Mouse (Mus musculus): ENCODE results near the gene Gm18596. TPM values are rescaled to one million over a fixed set of nuclear protein-coding genes. Genes with fewer than 3 reads are reported as not detected.
"Not testable (repeated sequence)": the region's sequence is repeated elsewhere in the genome, so short reads cannot be mapped to it uniquely, and the experiment has no call there.

The Gm18596 gene
- polyA plus RNA-seq, 1 experiment: not detected

- Histone ChIP-seq H3K36me3 (ENCODE audit: control insufficient read depth, insufficient read depth) (no peaks in the 10 kb centered on the region), H3K27me3 (ENCODE audit: control insufficient read depth, insufficient read depth, insufficient read length) (no peaks in the 10 kb centered on the region), H3ac (ENCODE audit: control insufficient read depth, insufficient read length) (no peak within 1 kb of the TSS), H3K4me3 (no peak within 1 kb of the TSS), H3K4me2 (ENCODE audit: low read depth) (no peak within 1 kb of the TSS), H3K79me2 (ENCODE audit: control insufficient read depth, insufficient read depth) (no peaks in the 10 kb centered on the region)
- TF ChIP-seq MYOG (IDR thresholded peaks at IDR 0.05; ENCODE audit: control insufficient read depth in 1 of 3, insufficient read depth in 1 of 3, insufficient read length in 2 of 3, low read depth in 2 of 3) (no peak), CEBPB (IDR thresholded peaks at IDR 0.05; ENCODE audit: insufficient read depth, poor library complexity, severe bottlenecking) (no peak), TCF12 (IDR thresholded peaks at IDR 0.05; ENCODE audit: insufficient read depth, poor library complexity, severe bottlenecking) (no peak), USF1 (IDR thresholded peaks at IDR 0.05; ENCODE audit: low read depth) (no peak), E2F4 (IDR thresholded peaks at IDR 0.05; ENCODE audit: insufficient read depth) (no peak), POLR2A (IDR thresholded peaks at IDR 0.05; ENCODE audit: insufficient read length, low read depth) (no peak), MYOD1 (IDR thresholded peaks at IDR 0.05; ENCODE audit: control insufficient read depth in 1 of 3, insufficient read length in 2 of 3, low read depth in 2 of 3) (no peak), POLR2AphosphoS2 (IDR thresholded peaks at IDR 0.05; ENCODE audit: insufficient read length, low read depth) (no peak), SRF (IDR thresholded peaks at IDR 0.05; ENCODE audit: control insufficient read depth, insufficient read length, low read depth) (no peak), REST (IDR thresholded peaks at IDR 0.05; ENCODE audit: insufficient read depth, insufficient read length) (no peak), MAX (IDR thresholded peaks at IDR 0.05; ENCODE audit: low read depth) (no peak), TCF3 (IDR thresholded peaks at IDR 0.05; ENCODE audit: insufficient read length, low read depth) (no peak)
These were observed 26.9 kb downstream of the Gm18596 start, which contains the start of gene Gm10142 for GRCm38 (mm10) chr10:77715507-77715906. TSS of gene Gm10142 (plus strand) at chr10:77715807.

- no peak overlapping the region for H3K4me2 ChIP-seq (ENCODE audit: low read depth)
- no peak overlapping the region for H3K4me3 ChIP-seq
- TF ChIP-seq SRF (IDR thresholded peaks at IDR 0.05; ENCODE audit: control insufficient read depth, insufficient read length, low read depth) (no peak), CEBPB (IDR thresholded peaks at IDR 0.05; ENCODE audit: insufficient read depth, poor library complexity, severe bottlenecking) (no peak), MYOG (IDR thresholded peaks at IDR 0.05; ENCODE audit: control insufficient read depth in 1 of 3, insufficient read depth in 1 of 3, insufficient read length in 2 of 3, low read depth in 2 of 3) (no peak), MYOD1 (IDR thresholded peaks at IDR 0.05; ENCODE audit: control insufficient read depth in 1 of 3, insufficient read length in 2 of 3, low read depth in 2 of 3) (no peak), REST (IDR thresholded peaks at IDR 0.05; ENCODE audit: insufficient read depth, insufficient read length) (no peak), MAX (IDR thresholded peaks at IDR 0.05; ENCODE audit: low read depth) (no peak), POLR2AphosphoS2 (IDR thresholded peaks at IDR 0.05; ENCODE audit: insufficient read length, low read depth) (no peak), POLR2A (IDR thresholded peaks at IDR 0.05; ENCODE audit: insufficient read length, low read depth) (no peak), E2F4 (IDR thresholded peaks at IDR 0.05; ENCODE audit: insufficient read depth) (no peak), TCF3 (IDR thresholded peaks at IDR 0.05; ENCODE audit: insufficient read length, low read depth) (no peak), TCF12 (IDR thresholded peaks at IDR 0.05; ENCODE audit: insufficient read depth, poor library complexity, severe bottlenecking) (no peak), USF1 (IDR thresholded peaks at IDR 0.05; ENCODE audit: low read depth) (no peak)
- H3K36me3 ChIP-seq (ENCODE audit: control insufficient read depth, insufficient read depth): no peaks in the 10 kb centered on the region
- H3ac ChIP-seq (ENCODE audit: control insufficient read depth, insufficient read length): no peak overlapping the region
- H3K79me2 ChIP-seq (ENCODE audit: control insufficient read depth, insufficient read depth): no peaks in the 10 kb centered on the region
- no peaks in the 10 kb centered on the region for H3K27me3 ChIP-seq (ENCODE audit: control insufficient read depth, insufficient read depth, insufficient read length)
These were observed 28.7 kb downstream of the Gm18596 start for GRCm38 (mm10) chr10:77713734-77714133.

- not testable (repeated sequence) for H3K4me2 ChIP-seq (ENCODE audit: low read depth); H3K79me2 ChIP-seq (ENCODE audit: control insufficient read depth, insufficient read depth); H3K27me3 ChIP-seq (ENCODE audit: control insufficient read depth, insufficient read depth, insufficient read length); H3ac ChIP-seq (ENCODE audit: control insufficient read depth, insufficient read length); H3K4me3 ChIP-seq; H3K36me3 ChIP-seq (ENCODE audit: control insufficient read depth, insufficient read depth)
These were observed 31.3 kb downstream of the Gm18596 start, which contains the start of gene Gm10024 for GRCm38 (mm10) chr10:77711157-77711556. TSS of gene Gm10024 (plus strand) at chr10:77711457.

GRCm38 (mm10) chr10:77709831-77710230 is 32.6 kb downstream of the Gm18596 start:
- no peaks in the 10 kb centered on the region for H3K27me3 ChIP-seq (ENCODE audit: control insufficient read depth, insufficient read depth, insufficient read length)
- TF ChIP-seq SRF (IDR thresholded peaks at IDR 0.05; ENCODE audit: control insufficient read depth, insufficient read length, low read depth): no peak
- TF ChIP-seq POLR2AphosphoS2 (IDR thresholded peaks at IDR 0.05; ENCODE audit: insufficient read length, low read depth): no peak
- no peak for TF ChIP-seq POLR2A (IDR thresholded peaks at IDR 0.05; ENCODE audit: insufficient read length, low read depth)
- TF ChIP-seq TCF12 (IDR thresholded peaks at IDR 0.05; ENCODE audit: insufficient read depth, poor library complexity, severe bottlenecking): no peak
- no peak for TF ChIP-seq REST (IDR thresholded peaks at IDR 0.05; ENCODE audit: insufficient read depth, insufficient read length)
- TF ChIP-seq MYOG (IDR thresholded peaks at IDR 0.05; ENCODE audit: control insufficient read depth in 1 of 3, insufficient read depth in 1 of 3, insufficient read length in 2 of 3, low read depth in 2 of 3): no peak
- TF ChIP-seq E2F4 (IDR thresholded peaks at IDR 0.05; ENCODE audit: insufficient read depth): no peak
- no peak for TF ChIP-seq USF1 (IDR thresholded peaks at IDR 0.05; ENCODE audit: low read depth)
- no peak for TF ChIP-seq MYOD1 (IDR thresholded peaks at IDR 0.05; ENCODE audit: control insufficient read depth in 1 of 3, insufficient read length in 2 of 3, low read depth in 2 of 3)
- no peak for TF ChIP-seq TCF3 (IDR thresholded peaks at IDR 0.05; ENCODE audit: insufficient read length, low read depth)
- no peak for TF ChIP-seq MAX (IDR thresholded peaks at IDR 0.05; ENCODE audit: low read depth)
- TF ChIP-seq CEBPB (IDR thresholded peaks at IDR 0.05; ENCODE audit: insufficient read depth, poor library complexity, severe bottlenecking): no peak
- H3K4me2 ChIP-seq (ENCODE audit: low read depth): no peak overlapping the region
- H3K4me3 ChIP-seq: no peak overlapping the region
- H3K36me3 ChIP-seq (ENCODE audit: control insufficient read depth, insufficient read depth): no peaks in the 10 kb centered on the region
- no peaks in the 10 kb centered on the region for H3K79me2 ChIP-seq (ENCODE audit: control insufficient read depth, insufficient read depth)
- H3ac ChIP-seq (ENCODE audit: control insufficient read depth, insufficient read length): no peak overlapping the region

- no peaks in the 10 kb centered on the region for H3K79me2 ChIP-seq (ENCODE audit: control insufficient read depth, insufficient read depth)
- TF ChIP-seq POLR2A (IDR thresholded peaks at IDR 0.05; ENCODE audit: insufficient read length, low read depth): no peak
- TF ChIP-seq TCF12 (IDR thresholded peaks at IDR 0.05; ENCODE audit: insufficient read depth, poor library complexity, severe bottlenecking): no peak
- no peak for TF ChIP-seq MYOD1 (IDR thresholded peaks at IDR 0.05; ENCODE audit: control insufficient read depth in 1 of 3, insufficient read length in 2 of 3, low read depth in 2 of 3)
- no peak for TF ChIP-seq CEBPB (IDR thresholded peaks at IDR 0.05; ENCODE audit: insufficient read depth, poor library complexity, severe bottlenecking)
- no peak for TF ChIP-seq MAX (IDR thresholded peaks at IDR 0.05; ENCODE audit: low read depth)
- no peak for TF ChIP-seq SRF (IDR thresholded peaks at IDR 0.05; ENCODE audit: control insufficient read depth, insufficient read length, low read depth)
- H3K4me3 ChIP-seq: no peak within 1 kb of the TSS
- no peaks in the 10 kb centered on the region for H3K36me3 ChIP-seq (ENCODE audit: control insufficient read depth, insufficient read depth)
- H3K4me2 ChIP-seq (ENCODE audit: low read depth): no peak within 1 kb of the TSS
- no peak within 1 kb of the TSS for H3ac ChIP-seq (ENCODE audit: control insufficient read depth, insufficient read length)
- H3K27me3 ChIP-seq (ENCODE audit: control insufficient read depth, insufficient read depth, insufficient read length): no peaks in the 10 kb centered on the region
These were observed 36.1 kb downstream of the Gm18596 start, which contains the start of gene Gm10272 for GRCm38 (mm10) chr10:77706326-77706725. TSS of gene Gm10272 (plus strand) at chr10:77706626.
